Mouse (Mus musculus): ENCODE measurements around the gene Nphs1. TPM values are rescaled to one million over a fixed set of nuclear protein-coding genes. Genes with fewer than 3 reads are reported as not detected.
"Not testable (repeated sequence)": the region's sequence is repeated elsewhere in the genome, so short reads cannot be mapped to it uniquely, and the experiment has no call there.

Gene Nphs1
- polyA plus RNA-seq, 1 experiment from 2014 or later, result not detected

- no peaks in the 10 kb centered on the region for H3K9me3 ChIP-seq (ENCODE audit: control insufficient read depth)
- no peak overlapping the region for H3K27ac ChIP-seq (ENCODE audit: low read depth, low read length)
- H3K4me1 ChIP-seq (replicated peaks; ENCODE audit: control insufficient read depth, insufficient read depth, low read length), result no peaks in the 10 kb centered on the region
- no peaks in the 10 kb centered on the region for H3K36me3 ChIP-seq (ENCODE audit: control insufficient read depth, insufficient read depth)
- peak; percentile 77 for TF ChIP-seq CTCF (IDR thresholded peaks at IDR 0.05; ENCODE audit: low read depth)
- no peak for ATAC-seq
- H3K4me3 ChIP-seq (ENCODE audit: low read depth, low read length), result no peak overlapping the region
- H3K4me2 ChIP-seq (replicated peaks; ENCODE audit: low read depth), result no peak overlapping the region
- 0 out of 2 replicates have a peak, but pooled peaks cover 6% of the 10 kb centered on the region for H3K27me3 ChIP-seq (replicated peaks; ENCODE audit: control insufficient read depth, insufficient read depth, low read length)
- H3K9ac ChIP-seq (ENCODE audit: low read depth, low read length), result no peak overlapping the region
- 51% methylated on average over 5 of the region's 5 CpGs for WGBS
These were observed 14.3 kb downstream of the Nphs1 start for GRCm38 (mm10) chr7:30472411-30472810.

- TF ChIP-seq CTCF (IDR thresholded peaks at IDR 0.05; ENCODE audit: low read depth), result no peak
- Histone ChIP-seq H3K4me2 (replicated peaks; ENCODE audit: low read depth) (no peak overlapping the region), H3K4me3 (ENCODE audit: low read depth, low read length) (no peak overlapping the region), H3K27me3 (replicated peaks; ENCODE audit: control insufficient read depth, insufficient read depth, low read length) (no peaks in the 10 kb centered on the region), H3K9me3 (ENCODE audit: control insufficient read depth) (no peaks in the 10 kb centered on the region), H3K36me3 (ENCODE audit: control insufficient read depth, insufficient read depth) (no peaks in the 10 kb centered on the region), H3K4me1 (replicated peaks; ENCODE audit: control insufficient read depth, insufficient read depth, low read length) (no peaks in the 10 kb centered on the region), H3K9ac (ENCODE audit: low read depth, low read length) (no peak overlapping the region), H3K27ac (ENCODE audit: low read depth, low read length) (peak overlapping the region; percentile 6; the same call in 1 of the 2 replicates)
- 42% methylated on average over 4 of the region's 4 CpGs for WGBS
- ATAC-seq, result peak; percentile 89
These were observed 16.9 kb downstream of the Nphs1 start for GRCm38 (mm10) chr7:30474999-30475398.

GRCm38 (mm10) chr7:30476136-30476535 lies 18.0 kb downstream of the Nphs1 start:
- not testable (repeated sequence) for H3K36me3 ChIP-seq (ENCODE audit: control insufficient read depth, insufficient read depth); H3K4me3 ChIP-seq (ENCODE audit: low read depth, low read length); H3K9me3 ChIP-seq (ENCODE audit: control insufficient read depth); H3K4me1 ChIP-seq (replicated peaks; ENCODE audit: control insufficient read depth, insufficient read depth, low read length); H3K27me3 ChIP-seq (replicated peaks; ENCODE audit: control insufficient read depth, insufficient read depth, low read length); H3K27ac ChIP-seq (ENCODE audit: low read depth, low read length); ATAC-seq; H3K9ac ChIP-seq (ENCODE audit: low read depth, low read length); H3K4me2 ChIP-seq (replicated peaks; ENCODE audit: low read depth)
- 82% methylated on average over 7 of the region's 7 CpGs for WGBS

GRCm38 (mm10) chr7:30477415-30478381 lies 19.6 kb downstream of the Nphs1 start:
- no peak overlapping the region for H3K9ac ChIP-seq (ENCODE audit: low read depth, low read length)
- WGBS, result 9% methylated on average over 31 of the region's 32 CpGs
- TF ChIP-seq CTCF (IDR thresholded peaks at IDR 0.05; ENCODE audit: low read depth), result no peak

GRCm38 (mm10) chr7:30484250-30484649 lies 26.1 kb downstream of the Nphs1 start:
- Histone ChIP-seq H3K27me3 (replicated peaks; ENCODE audit: control insufficient read depth, insufficient read depth, low read length) (no peaks in the 10 kb centered on the region; the same call in 1 of the 2 replicates), H3K4me1 (replicated peaks; ENCODE audit: control insufficient read depth, insufficient read depth, low read length) (no peaks in the 10 kb centered on the region), H3K4me2 (replicated peaks; ENCODE audit: low read depth) (no peak overlapping the region), H3K4me3 (ENCODE audit: low read depth, low read length) (no peak overlapping the region), H3K27ac (ENCODE audit: low read depth, low read length) (no peak overlapping the region), H3K9me3 (ENCODE audit: control insufficient read depth) (no peaks in the 10 kb centered on the region), H3K36me3 (ENCODE audit: control insufficient read depth, insufficient read depth) (no peaks in the 10 kb centered on the region), H3K9ac (ENCODE audit: low read depth, low read length) (no peak overlapping the region)
- ATAC-seq, result no peak
- no peak for TF ChIP-seq CTCF (IDR thresholded peaks at IDR 0.05; ENCODE audit: low read depth)
- WGBS, result 16% methylated on average over 8 of the region's 8 CpGs

More at GRCm38 (mm10) chr7:30477415-30478381, 19.6 kb downstream of the Nphs1 start:
- Histone ChIP-seq H3K4me3 (ENCODE audit: low read depth, low read length) (peak overlapping the region; percentile 11; the same call in 1 of the 2 replicates), H3K9me3 (ENCODE audit: control insufficient read depth) (no peaks in the 10 kb centered on the region), H3K4me1 (replicated peaks; ENCODE audit: control insufficient read depth, insufficient read depth, low read length) (no peaks in the 10 kb centered on the region), H3K27me3 (replicated peaks; ENCODE audit: control insufficient read depth, insufficient read depth, low read length) (no peaks in the 10 kb centered on the region; the same call in 1 of the 2 replicates), H3K4me2 (replicated peaks; ENCODE audit: low read depth) (peak overlapping the region; percentile 54), H3K36me3 (ENCODE audit: control insufficient read depth, insufficient read depth) (no peaks in the 10 kb centered on the region), H3K27ac (ENCODE audit: low read depth, low read length) (no peak overlapping the region)
- no peak for ATAC-seq

- no peak overlapping the region for H3K9ac ChIP-seq (ENCODE audit: low read depth, low read length)
- no peaks in the 10 kb centered on the region for H3K4me1 ChIP-seq (replicated peaks; ENCODE audit: control insufficient read depth, insufficient read depth, low read length)
- H3K27ac ChIP-seq (ENCODE audit: low read depth, low read length), result no peak overlapping the region
- no peaks in the 10 kb centered on the region for H3K36me3 ChIP-seq (ENCODE audit: control insufficient read depth, insufficient read depth)
- no peak for ATAC-seq
- TF ChIP-seq CTCF (IDR thresholded peaks at IDR 0.05; ENCODE audit: low read depth), result peak; percentile 82
- 30% methylated on average over 16 of the region's 16 CpGs for WGBS
- no peaks in the 10 kb centered on the region for H3K27me3 ChIP-seq (replicated peaks; ENCODE audit: control insufficient read depth, insufficient read depth, low read length)
- H3K9me3 ChIP-seq (ENCODE audit: control insufficient read depth), result no peaks in the 10 kb centered on the region
- H3K4me3 ChIP-seq (ENCODE audit: low read depth, low read length), result no peak overlapping the region
- H3K4me2 ChIP-seq (replicated peaks; ENCODE audit: low read depth), result no peak overlapping the region
These were observed 32.3 kb downstream of the Nphs1 start for GRCm38 (mm10) chr7:30490251-30490956.

Measured in intestine, postnatal 0 days (tissue).